Mouse (Mus musculus) hindbrain, embryonic 11.5 days (tissue): ENCODE data around the gene Shc4. TPM values are rescaled to one million over a fixed set of nuclear protein-coding genes. Genes with fewer than 3 reads are reported as not detected.

Source experiments
- ATAC-seq: fragments of 200-750 bp; cut with Nextera tagmentation; 2 replicates; pipeline ENCODE4 v1.8.0; 2017; ENCODE audit warnings: mild to moderate bottlenecking, moderate TSS enrichment, moderate library complexity; ENCODE audit not compliant: low FRiP score
- DNase-seq: peaks from one replicate; pipeline ENCODE4 v3.0.0-alpha.2; 2015; ENCODE audit warnings: low spot score
- H3K27ac ChIP-seq: fragments of 300-500 bp; sonication (generic); 2 replicates; pipeline ENCODE4 v1.5.1; 2014; ENCODE audit warnings: mild to moderate bottlenecking, low read depth, low read length
- H3K27me3 ChIP-seq: fragments of 300-500 bp; sonication (generic); 2 replicates; pipeline ENCODE4 v1.6.1; 2014; ENCODE audit warnings: mild to moderate bottlenecking, low read length, moderate library complexity, mixed read lengths; ENCODE audit not compliant: control insufficient read depth, insufficient read depth
- H3K36me3 ChIP-seq: fragments of 300-500 bp; sonication (generic); 2 replicates; pipeline ENCODE4 v1.6.1; 2014; ENCODE audit warnings: mild to moderate bottlenecking, low read length, moderate library complexity, mixed read lengths; ENCODE audit not compliant: control insufficient read depth, insufficient read depth
- H3K4me1 ChIP-seq: fragments of 300-500 bp; sonication (generic); replicated peaks from 2 replicates; pipeline ENCODE4 v1.6.1; 2014; ENCODE audit warnings: low read length, mixed read lengths; ENCODE audit not compliant: control insufficient read depth, insufficient read depth
- H3K4me2 ChIP-seq: fragments of 300-500 bp; sonication (generic); replicated peaks from 2 replicates; pipeline ENCODE4 v1.6.1; 2014; ENCODE audit warnings: mild to moderate bottlenecking, low read depth, low read length
- H3K4me3 ChIP-seq: fragments of 300-500 bp; sonication (generic); 2 replicates; pipeline ENCODE4 v1.5.1; 2014; ENCODE audit warnings: low read depth, low read length
- H3K9ac ChIP-seq: fragments of 300-500 bp; sonication (generic); 2 replicates; pipeline ENCODE4 v1.6.1; 2014; ENCODE audit warnings: low read depth, low read length
- H3K9me3 ChIP-seq: fragments of 300-500 bp; sonication (generic); 2 replicates; pipeline ENCODE4 v1.6.1; 2016; ENCODE audit warnings: low read length; ENCODE audit not compliant: control insufficient read depth
- WGBS: fragments of 180-500 bp; shearing (Covaris S2); extraction: QIAGEN DNeasy Blood & Tissue Kit; methylation state at CpG from one replicate; pipeline ENCODE4 v1.1.7; 2014; 5-methylcytosine and 5-hydroxymethylcytosine counted together
- polyA plus RNA-seq: library from polyadenylated mRNA; unstranded; fragments of >200 nt; fragmentation: Nextera tagmentation; extraction: Ambion mirVana; gene quantifications from 2 replicates; pipeline ENCODE4 v1.2.1, GENCODE M21; 2014

Shc4 gene
- polyA plus RNA-seq, 1 experiment from 2014 or later, result 1.8 TPM

DNA sequence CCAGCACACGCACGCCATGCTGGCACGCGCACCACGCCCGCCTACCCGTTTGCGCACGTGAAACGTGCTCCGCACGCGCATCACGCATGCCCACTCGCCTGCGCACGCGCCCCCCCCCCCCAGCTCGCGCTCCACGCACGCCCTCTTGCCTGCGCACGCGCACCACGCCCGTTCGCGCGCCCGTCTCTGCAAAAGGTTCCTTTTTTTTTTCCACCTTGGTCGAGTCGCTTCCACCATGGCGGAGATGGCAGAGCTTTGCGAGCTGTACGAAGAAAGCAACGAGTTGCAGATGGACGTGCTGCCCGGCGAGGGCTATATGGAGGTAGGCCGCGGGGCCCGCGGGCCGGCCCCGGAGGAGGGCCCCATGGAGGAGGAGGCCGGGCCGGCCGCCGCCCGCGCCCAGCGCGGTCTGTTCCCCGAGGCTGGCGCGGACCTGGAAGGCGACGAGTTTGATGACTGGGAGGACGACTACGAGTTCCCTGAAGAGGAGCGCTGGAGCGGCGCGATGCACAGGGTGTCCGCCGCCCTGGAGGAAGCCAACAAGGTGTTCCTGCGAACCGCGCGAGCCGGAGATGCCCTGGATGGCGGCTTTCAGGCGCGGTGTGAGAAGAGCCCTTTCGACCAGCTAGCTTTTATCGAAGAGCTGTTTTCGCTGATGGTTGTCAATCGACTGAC is 50.9 kb downstream of the Shc4 start, which contains the start of gene Eid1:
Gene Eid1 (plus strand): TSS at position 139 of the 675 bp plus-strand sequence.
- DNase-seq (peak; percentile 84), ATAC-seq (peak; percentile 89)
- Histone ChIP-seq H3K36me3 (no peaks in the 10 kb centered on the region), H3K9me3 (no peaks in the 10 kb centered on the region), H3K4me3 (peak within 1 kb of the TSS; percentile 62), H3K27ac (peak within 1 kb of the TSS; percentile 80), H3K4me2 (peak within 1 kb of the TSS; percentile 41), H3K9ac (peak within 1 kb of the TSS; percentile 96), H3K4me1 (no peaks in the 10 kb centered on the region; the same call in 1 of the 2 replicates), H3K27me3 (no peaks in the 10 kb centered on the region)
- WGBS, result under 1% methylated on average over 56 of the region's 79 CpGs

DNA sequence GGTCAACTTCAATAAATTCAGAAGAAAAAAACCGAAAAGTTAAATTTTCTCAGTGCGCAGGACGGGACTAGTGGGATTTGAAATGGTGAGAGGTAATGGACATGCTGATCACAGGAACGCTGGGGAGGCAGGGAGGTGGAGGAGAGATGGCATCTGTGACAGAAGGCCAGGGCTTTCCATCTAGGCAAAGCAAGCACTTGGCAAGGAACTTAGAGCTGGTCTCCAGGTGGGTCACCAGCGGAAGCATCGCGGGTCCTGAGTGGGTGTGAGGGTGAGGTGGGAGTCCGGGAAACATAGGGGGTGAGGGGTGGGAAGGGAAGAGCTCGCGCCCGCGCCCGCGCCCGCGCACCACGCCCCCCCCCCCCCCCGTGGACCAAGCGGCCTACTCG is 51.4 kb downstream of the Shc4 start:
- DNase-seq (no peak), ATAC-seq (peak; percentile 77)
- 27% methylated on average over 9 of the region's 20 CpGs for WGBS
- no peaks in the 10 kb centered on the region for H3K36me3 ChIP-seq
- no peaks in the 10 kb centered on the region for H3K9me3 ChIP-seq
- no peaks in the 10 kb centered on the region for H3K27me3 ChIP-seq
- H3K27ac ChIP-seq, result peak overlapping the region; percentile 25; the same call in 1 of the 2 replicates
- H3K4me3 ChIP-seq, result peak overlapping the region; percentile 62
- no peaks in the 10 kb centered on the region; the same call in 1 of the 2 replicates for H3K4me1 ChIP-seq
- H3K4me2 ChIP-seq, result peak overlapping the region; percentile 41
- H3K9ac ChIP-seq, result peak overlapping the region; percentile 96

DNA sequence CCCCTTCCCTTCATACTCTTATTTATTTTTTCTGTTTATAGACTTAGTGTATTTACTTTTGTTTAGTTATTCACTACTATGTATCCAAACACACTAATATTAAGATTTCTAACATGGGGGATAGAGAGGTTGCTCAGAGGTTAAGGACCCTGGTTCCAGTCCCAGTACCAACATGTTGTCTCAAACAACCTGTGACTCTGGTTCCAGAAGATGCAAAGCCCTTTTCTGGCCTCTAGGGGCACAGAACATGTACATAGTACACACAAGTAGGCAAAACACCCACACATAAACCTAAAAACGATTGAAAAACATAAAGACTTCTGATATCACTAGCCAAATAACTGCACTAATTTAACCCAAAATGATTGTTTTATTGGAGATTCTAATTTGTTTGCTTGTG is 53.1 kb downstream of the Shc4 start:
- H3K27me3 ChIP-seq, result no peaks in the 10 kb centered on the region
- H3K4me3 ChIP-seq, result no peak overlapping the region
- ATAC-seq (no peak), DNase-seq (no peak)
- H3K9me3 ChIP-seq, result no peaks in the 10 kb centered on the region
- no peaks in the 10 kb centered on the region for H3K36me3 ChIP-seq
- 67% methylated on average over 1 of the region's 1 CpGs for WGBS
- H3K4me1 ChIP-seq, result no peaks in the 10 kb centered on the region; the same call in 1 of the 2 replicates
- H3K27ac ChIP-seq, result no peak overlapping the region
- no peak overlapping the region for H3K4me2 ChIP-seq
- H3K9ac ChIP-seq, result no peak overlapping the region

DNA sequence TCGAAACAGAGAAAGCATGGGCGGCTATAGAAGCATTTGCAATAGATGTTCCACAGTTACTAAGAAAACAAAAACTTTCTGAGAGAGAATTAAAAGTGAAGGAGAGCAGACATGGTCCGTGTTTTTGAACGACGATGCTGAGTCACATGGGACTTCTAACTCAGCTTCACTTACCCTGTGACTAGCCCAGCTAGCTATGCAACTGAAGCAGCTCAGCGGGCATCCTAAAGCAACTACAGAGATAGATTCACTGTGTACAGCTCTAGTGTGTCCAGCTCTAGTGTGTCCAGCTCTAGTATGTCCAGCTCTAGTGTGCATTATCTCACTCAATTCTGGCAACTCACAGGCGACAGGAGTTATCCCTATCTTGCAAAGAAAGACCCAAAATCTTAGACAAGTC is 56.2 kb downstream of the Shc4 start:
- H3K4me3 ChIP-seq, result no peak overlapping the region
- DNase-seq, result no peak
- no peak for ATAC-seq
- no peaks in the 10 kb centered on the region for H3K9me3 ChIP-seq
- H3K4me1 ChIP-seq, result no peaks in the 10 kb centered on the region
- H3K27me3 ChIP-seq, result no peaks in the 10 kb centered on the region
- no peak overlapping the region for H3K4me2 ChIP-seq
- no peak overlapping the region for H3K27ac ChIP-seq
- no peaks in the 10 kb centered on the region for H3K36me3 ChIP-seq
- WGBS, result 92% methylated on average over 7 of the region's 7 CpGs
- H3K9ac ChIP-seq, result no peak overlapping the region

DNA sequence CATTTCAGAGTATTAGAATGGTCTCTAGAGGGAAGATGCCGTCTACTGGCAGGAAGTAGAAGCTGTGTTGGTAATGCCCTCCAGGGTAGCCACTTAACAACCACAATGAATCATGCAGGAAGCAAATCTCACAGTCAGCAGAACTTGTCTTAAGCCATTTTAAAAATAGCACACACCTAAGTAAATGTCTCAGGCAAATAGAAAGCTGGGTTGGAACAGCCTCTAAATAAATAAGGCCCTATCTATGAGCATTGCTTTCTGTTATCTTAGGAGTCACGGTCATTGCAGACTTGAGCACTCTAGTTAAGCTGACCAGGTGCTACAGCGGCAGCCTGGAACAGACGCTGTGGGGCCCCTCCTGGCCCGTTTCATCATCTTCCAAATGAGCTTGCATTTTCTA is 56.8 kb downstream of the Shc4 start:
- no peak overlapping the region for H3K9ac ChIP-seq
- no peak overlapping the region for H3K4me2 ChIP-seq
- H3K36me3 ChIP-seq, result no peaks in the 10 kb centered on the region
- no peaks in the 10 kb centered on the region for H3K27me3 ChIP-seq
- H3K4me1 ChIP-seq, result no peaks in the 10 kb centered on the region
- H3K4me3 ChIP-seq, result no peak overlapping the region
- no peak for ATAC-seq
- no peaks in the 10 kb centered on the region for H3K9me3 ChIP-seq
- no peak for DNase-seq
- WGBS, result 76% methylated on average over 5 of the region's 5 CpGs
- H3K27ac ChIP-seq, result no peak overlapping the region

DNA sequence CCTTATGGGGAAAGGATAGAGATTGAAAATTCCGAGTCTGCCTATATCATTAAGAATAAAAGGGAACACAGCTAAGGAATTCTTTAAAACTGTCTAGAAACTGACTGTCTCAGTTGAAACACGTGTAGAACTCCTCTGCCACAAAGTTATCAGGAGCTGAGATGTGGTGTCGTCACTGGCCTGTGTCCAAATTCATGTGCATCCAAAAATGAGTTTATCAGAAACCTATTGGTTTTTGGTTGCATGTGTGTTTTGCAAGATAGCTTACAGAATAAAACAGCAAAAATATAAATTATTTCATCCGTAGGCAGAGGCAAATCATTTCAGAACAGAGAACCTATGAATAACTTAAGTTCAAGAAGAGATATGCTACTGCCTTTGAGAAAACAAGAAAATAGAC is 57.3 kb downstream of the Shc4 start:
- no peak for ATAC-seq
- H3K27ac ChIP-seq, result no peak overlapping the region
- H3K9me3 ChIP-seq, result no peaks in the 10 kb centered on the region
- no peak overlapping the region for H3K9ac ChIP-seq
- 84% methylated on average over 4 of the region's 4 CpGs for WGBS
- H3K4me3 ChIP-seq, result no peak overlapping the region
- no peaks in the 10 kb centered on the region for H3K36me3 ChIP-seq
- no peak for DNase-seq
- no peak overlapping the region for H3K4me2 ChIP-seq
- no peaks in the 10 kb centered on the region for H3K4me1 ChIP-seq
- H3K27me3 ChIP-seq, result no peaks in the 10 kb centered on the region

DNA sequence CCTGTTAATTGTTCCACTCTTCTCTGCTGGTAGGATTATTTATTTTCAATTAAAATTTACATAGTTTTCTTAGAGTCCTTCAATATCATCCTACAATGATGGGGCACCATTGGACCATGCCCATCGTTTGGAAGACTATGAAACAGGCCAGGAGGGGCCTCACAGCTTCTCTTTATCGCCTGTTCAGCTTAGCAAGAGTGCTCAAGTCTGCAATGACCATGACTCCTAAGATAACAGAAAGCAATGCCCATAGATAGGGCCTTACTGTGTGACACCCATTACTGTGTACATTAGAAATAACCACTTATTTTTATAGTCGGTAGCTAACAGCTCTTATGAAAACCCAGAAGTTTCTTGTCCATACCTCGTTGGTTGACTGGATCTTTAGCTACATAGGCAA is 58.0 kb downstream of the Shc4 start:
- Histone ChIP-seq H3K36me3 (no peaks in the 10 kb centered on the region), H3K9ac (no peak overlapping the region), H3K4me3 (no peak overlapping the region), H3K4me1 (no peaks in the 10 kb centered on the region), H3K9me3 (no peaks in the 10 kb centered on the region), H3K4me2 (no peak overlapping the region), H3K27ac (no peak overlapping the region), H3K27me3 (no peaks in the 10 kb centered on the region)
- ATAC-seq (no peak), DNase-seq (no peak)
- WGBS, result 88% methylated on average over 4 of the region's 4 CpGs

DNA sequence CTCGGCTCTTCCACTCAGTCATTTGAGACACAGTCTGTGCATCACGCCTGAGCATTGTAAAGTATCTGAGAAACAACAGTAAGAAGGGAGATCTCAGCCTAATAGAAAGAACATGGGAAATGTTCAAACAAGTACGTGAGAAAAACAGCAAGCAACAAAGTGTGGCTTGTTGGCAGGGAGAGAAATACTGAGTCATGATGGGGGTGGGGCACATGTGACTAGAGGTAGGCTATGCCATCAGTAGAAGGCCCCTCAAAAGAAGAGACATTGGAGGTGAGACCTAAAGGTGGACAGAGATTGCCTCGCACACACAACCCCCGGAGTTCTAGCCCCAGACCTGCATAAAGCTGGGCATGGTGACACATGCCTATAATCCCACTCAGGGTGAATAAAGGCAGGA is 58.7 kb downstream of the Shc4 start:
- 91% methylated on average over 5 of the region's 5 CpGs for WGBS
- Histone ChIP-seq H3K4me1 (no peaks in the 10 kb centered on the region), H3K9ac (no peak overlapping the region), H3K36me3 (no peaks in the 10 kb centered on the region), H3K27ac (no peak overlapping the region), H3K4me3 (no peak overlapping the region), H3K27me3 (no peaks in the 10 kb centered on the region), H3K9me3 (no peaks in the 10 kb centered on the region), H3K4me2 (no peak overlapping the region)
- DNase-seq (no peak), ATAC-seq (no peak)

DNA sequence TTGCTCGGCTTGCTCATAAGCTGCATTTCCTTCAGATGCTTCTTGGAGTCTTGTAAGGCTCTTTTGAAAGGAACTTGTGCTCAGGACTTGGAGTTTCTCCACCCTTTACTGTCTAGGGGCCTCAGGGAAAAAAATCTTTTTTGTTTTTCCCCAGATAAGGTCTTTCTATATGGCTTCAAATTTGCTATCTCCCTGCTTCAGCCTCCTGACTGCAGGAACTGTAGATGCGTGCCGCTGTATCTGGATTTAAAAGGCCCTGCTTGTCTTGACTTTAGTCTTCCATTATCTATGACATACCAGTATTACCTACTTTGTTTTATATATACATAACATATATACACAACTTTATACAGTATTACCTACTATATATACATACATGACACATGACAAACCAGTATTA is 61.4 kb downstream of the Shc4 start:
- H3K27me3 ChIP-seq, result no peaks in the 10 kb centered on the region
- ATAC-seq, result no peak
- no peak overlapping the region for H3K27ac ChIP-seq

More for the DNA sequence above, 61.4 kb downstream of the Shc4 start:
- H3K9ac ChIP-seq, result no peak overlapping the region
- no peaks in the 10 kb centered on the region for H3K4me1 ChIP-seq
- H3K4me2 ChIP-seq, result no peak overlapping the region
- DNase-seq, result no peak
- no peaks in the 10 kb centered on the region for H3K36me3 ChIP-seq
- 94% methylated on average over 3 of the region's 3 CpGs for WGBS
- H3K4me3 ChIP-seq, result no peak overlapping the region
- no peaks in the 10 kb centered on the region for H3K9me3 ChIP-seq
